Mouse (Mus musculus) erythroblast, embryonic 14.5 days (primary cell): Measurements from ENCODE around the gene 1810037I17Rik. TPM values are rescaled to one million over a fixed set of nuclear protein-coding genes. Genes with fewer than 3 reads are reported as not detected.

Experiments used
- H3K27me3 ChIP-seq: 2 replicates; pipeline ENCODE4 v1.6.1; 2012; ENCODE audit warnings: inconsistent platforms; ENCODE audit not compliant: control insufficient read depth
- H3K36me3 ChIP-seq: 2 replicates; pipeline ENCODE4 v1.6.1; 2012; ENCODE audit warnings: mild to moderate bottlenecking, inconsistent platforms; ENCODE audit not compliant: control insufficient read depth
- H3K4me1 ChIP-seq: 2 replicates; pipeline ENCODE4 v1.6.1; 2012; ENCODE audit warnings: inconsistent platforms; ENCODE audit not compliant: control insufficient read depth
- H3K4me3 ChIP-seq: replicated peaks from 2 replicates; pipeline ENCODE3; 2012; ENCODE audit warnings: moderate library complexity, mild to moderate bottlenecking, inconsistent platforms
- H3K9me3 ChIP-seq: 2 replicates; pipeline ENCODE4 v1.6.1; 2012; ENCODE audit warnings: low read length, inconsistent platforms, mixed read lengths; ENCODE audit not compliant: control insufficient read depth
- GATA1 ChIP-seq: IDR thresholded peaks from 2 replicates; pipeline ENCODE4 v1.6.1; 2012; ENCODE audit warnings: low read length, inconsistent platforms, mixed read lengths
- TAL1 ChIP-seq: IDR thresholded peaks from 3 replicates; pipeline ENCODE4 v1.6.1; 2012; ENCODE audit warnings: low read length, inconsistent platforms, mixed read lengths
- polyA plus RNA-seq: library from polyadenylated mRNA; stranded (reverse); fragments of >175 nt; gene quantifications from 2 replicates; pipeline ENCODE4 v1.2.3, GENCODE M21; 2012

The 1810037I17Rik gene
- polyA plus RNA-seq, 1 experiment = 13.1 TPM

DNA sequence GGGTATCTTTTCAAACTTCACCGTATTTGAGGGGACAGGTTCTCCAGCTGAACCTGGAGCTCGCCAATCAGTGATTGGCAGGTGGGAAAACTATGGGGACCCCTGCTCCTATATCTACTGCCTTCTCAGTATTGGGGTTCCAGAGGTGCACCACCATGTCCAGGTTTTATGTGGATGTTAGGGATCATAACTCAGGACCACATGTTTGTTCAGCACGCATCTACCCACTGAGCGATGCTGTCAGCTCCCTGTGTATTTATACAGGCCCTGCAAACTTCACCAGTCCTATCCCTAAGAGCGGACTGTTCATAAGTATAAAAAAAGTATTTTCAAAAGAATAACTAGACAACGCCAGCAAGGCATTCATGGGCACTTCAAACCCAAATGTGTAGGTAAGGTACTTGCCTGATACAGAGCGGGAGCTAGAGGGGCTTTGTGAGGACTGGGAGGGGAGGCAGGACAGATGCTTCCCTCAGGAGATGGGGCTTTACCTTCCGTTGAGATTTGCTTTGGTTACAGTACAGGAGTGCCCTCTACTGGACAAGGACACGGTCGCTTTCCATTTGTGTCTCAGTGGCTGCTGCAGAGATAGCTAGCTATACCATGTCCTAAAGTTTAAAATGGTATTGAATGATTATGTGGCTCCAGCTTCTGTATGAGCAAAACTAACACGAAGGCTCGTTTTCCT, 20.1 kb upstream of the 1810037I17Rik start:
- no peaks in the 10 kb centered on the region; the same call in 1 of the 2 replicates for H3K9me3 ChIP-seq
- no peaks in the 10 kb centered on the region for H3K4me1 ChIP-seq
- H3K36me3 ChIP-seq = no peaks in the 10 kb centered on the region
- no peak overlapping the region for H3K4me3 ChIP-seq
- H3K27me3 ChIP-seq = no peaks in the 10 kb centered on the region
- TF ChIP-seq GATA1 (no peak), TAL1 (no peak)

DNA sequence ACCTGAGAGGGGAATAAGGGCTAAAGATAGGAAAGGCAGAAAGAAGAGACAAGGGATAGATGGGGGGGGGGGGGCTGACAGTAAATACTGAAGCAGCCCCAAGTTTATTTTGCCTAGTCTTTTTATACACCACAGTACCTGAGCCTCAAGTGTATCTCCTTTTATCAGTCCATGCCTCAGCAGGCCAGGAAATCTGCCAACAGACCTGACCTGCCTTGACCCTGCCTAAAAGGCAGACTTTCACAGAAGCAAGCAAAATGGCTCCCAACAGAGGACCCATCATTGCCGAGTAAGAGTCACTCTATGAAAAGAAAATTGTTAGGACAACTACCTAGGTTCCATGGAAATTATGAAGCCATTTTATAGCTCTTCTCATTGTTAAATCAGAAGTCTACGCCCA, 16.2 kb upstream of the 1810037I17Rik start:
- TF ChIP-seq GATA1 = no peak
- no peak for TF ChIP-seq TAL1
- no peaks in the 10 kb centered on the region for H3K4me1 ChIP-seq
- no peaks in the 10 kb centered on the region; the same call in 1 of the 2 replicates for H3K9me3 ChIP-seq
- no peaks in the 10 kb centered on the region for H3K27me3 ChIP-seq
- H3K36me3 ChIP-seq = no peaks in the 10 kb centered on the region
- no peak overlapping the region for H3K4me3 ChIP-seq

DNA sequence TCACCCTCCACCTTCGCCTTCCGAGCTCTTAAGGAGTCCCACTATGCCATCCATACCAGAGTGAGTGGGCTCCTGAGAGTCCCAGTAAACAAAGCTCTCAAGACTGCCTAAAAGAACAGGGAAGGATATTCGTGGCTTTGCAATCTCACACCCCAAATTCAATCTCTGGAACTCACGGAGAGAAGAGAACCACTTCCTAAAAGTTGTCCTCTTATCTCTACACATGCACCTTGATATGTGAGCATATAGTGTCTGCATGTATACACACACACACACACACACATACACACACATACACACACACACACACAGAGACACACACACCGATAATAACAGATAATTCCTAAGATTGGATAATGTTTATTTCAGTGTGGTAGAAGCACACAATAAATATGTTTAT, 8.5 kb upstream of the 1810037I17Rik start:
- H3K27me3 ChIP-seq = no peaks in the 10 kb centered on the region
- no peak for TF ChIP-seq GATA1
- peaks cover 8% of the 10 kb centered on the region for H3K4me1 ChIP-seq
- H3K4me3 ChIP-seq = no peak overlapping the region
- H3K36me3 ChIP-seq = no peaks in the 10 kb centered on the region
- H3K9me3 ChIP-seq = no peaks in the 10 kb centered on the region

DNA sequence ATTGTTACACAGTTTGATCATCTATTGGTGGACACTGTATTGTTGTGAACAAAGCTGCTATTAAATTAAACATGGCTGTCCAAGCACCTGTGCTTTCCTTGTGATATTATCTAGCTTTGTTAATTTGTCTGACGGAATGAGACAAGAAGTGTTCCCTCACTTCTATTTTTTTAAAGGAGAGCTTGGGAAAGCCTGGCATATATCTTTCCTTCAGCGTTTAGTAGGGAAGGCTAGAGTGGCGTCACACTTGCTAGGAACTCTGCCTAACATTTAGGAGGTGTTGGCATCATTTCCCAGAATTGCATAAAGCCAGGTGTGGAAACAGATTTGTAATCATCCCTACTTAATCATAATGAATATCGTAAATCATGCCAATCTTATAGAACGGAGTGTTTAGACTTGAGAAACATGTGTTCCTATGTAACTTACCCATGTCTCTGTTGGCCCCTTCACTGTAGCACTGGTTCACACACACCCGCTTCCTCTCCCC, 7.8 kb upstream of the 1810037I17Rik start:
- no peak overlapping the region for H3K4me3 ChIP-seq
- H3K4me1 ChIP-seq = peaks cover 15% of the 10 kb centered on the region
- no peaks in the 10 kb centered on the region for H3K9me3 ChIP-seq
- TF ChIP-seq GATA1 (no peak), TAL1 (no peak)
- no peaks in the 10 kb centered on the region for H3K36me3 ChIP-seq
- H3K27me3 ChIP-seq = no peaks in the 10 kb centered on the region

DNA sequence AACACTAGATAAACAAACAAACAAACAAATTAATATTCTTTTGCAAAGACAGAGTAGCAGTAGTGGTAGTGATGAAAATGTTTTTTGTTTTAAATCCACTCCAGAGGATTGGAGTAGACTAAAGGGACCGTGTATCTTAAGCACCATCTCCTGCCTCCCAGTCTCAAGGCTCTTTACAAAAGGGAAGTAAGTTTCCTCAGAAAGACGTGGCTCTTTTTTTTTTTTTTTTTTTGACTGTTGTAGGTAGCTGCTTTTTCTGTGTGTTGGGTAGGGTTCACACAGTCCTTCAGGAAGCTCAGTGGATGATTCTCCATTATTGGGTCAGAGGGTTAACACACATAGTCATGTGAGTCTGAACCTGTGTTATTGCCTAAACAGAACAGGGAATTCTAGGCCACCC, 5.3 kb upstream of the 1810037I17Rik start:
- Histone ChIP-seq H3K36me3 (no peaks in the 10 kb centered on the region), H3K9me3 (no peaks in the 10 kb centered on the region), H3K4me1 (peaks cover 30% of the 10 kb centered on the region), H3K4me3 (no peak overlapping the region), H3K27me3 (no peaks in the 10 kb centered on the region)
- TF ChIP-seq GATA1 (no peak), TAL1 (no peak)

DNA sequence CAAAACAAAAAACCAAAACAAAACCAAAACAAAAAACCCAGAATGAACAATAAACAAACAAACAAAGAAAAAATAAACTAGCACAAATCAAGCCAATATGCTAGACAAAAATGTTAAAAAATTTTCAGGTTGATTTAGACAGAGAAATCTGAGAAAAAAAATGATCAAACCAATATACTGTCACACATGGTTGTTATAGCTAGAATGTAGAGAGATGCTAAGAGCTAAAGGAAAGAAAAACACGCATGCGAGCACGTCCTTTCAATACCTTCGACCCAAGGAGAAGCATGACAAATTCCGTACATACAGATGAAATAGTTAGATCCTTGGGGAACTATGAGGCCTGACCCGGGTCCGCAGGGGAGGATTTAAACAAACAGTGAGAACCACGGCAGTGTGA, 4.7 kb upstream of the 1810037I17Rik start, which contains the start of gene Gm10959:
Gene Gm10959, minus strand, starts transcription at position 101 of the 400 bp plus-strand sequence.
- Histone ChIP-seq H3K4me1 (peaks cover 33% of the 10 kb centered on the region), H3K27me3 (no peaks in the 10 kb centered on the region), H3K4me3 (no peak within 1 kb of the TSS), H3K9me3 (no peaks in the 10 kb centered on the region), H3K36me3 (no peaks in the 10 kb centered on the region)
- no peak for TF ChIP-seq TAL1

DNA sequence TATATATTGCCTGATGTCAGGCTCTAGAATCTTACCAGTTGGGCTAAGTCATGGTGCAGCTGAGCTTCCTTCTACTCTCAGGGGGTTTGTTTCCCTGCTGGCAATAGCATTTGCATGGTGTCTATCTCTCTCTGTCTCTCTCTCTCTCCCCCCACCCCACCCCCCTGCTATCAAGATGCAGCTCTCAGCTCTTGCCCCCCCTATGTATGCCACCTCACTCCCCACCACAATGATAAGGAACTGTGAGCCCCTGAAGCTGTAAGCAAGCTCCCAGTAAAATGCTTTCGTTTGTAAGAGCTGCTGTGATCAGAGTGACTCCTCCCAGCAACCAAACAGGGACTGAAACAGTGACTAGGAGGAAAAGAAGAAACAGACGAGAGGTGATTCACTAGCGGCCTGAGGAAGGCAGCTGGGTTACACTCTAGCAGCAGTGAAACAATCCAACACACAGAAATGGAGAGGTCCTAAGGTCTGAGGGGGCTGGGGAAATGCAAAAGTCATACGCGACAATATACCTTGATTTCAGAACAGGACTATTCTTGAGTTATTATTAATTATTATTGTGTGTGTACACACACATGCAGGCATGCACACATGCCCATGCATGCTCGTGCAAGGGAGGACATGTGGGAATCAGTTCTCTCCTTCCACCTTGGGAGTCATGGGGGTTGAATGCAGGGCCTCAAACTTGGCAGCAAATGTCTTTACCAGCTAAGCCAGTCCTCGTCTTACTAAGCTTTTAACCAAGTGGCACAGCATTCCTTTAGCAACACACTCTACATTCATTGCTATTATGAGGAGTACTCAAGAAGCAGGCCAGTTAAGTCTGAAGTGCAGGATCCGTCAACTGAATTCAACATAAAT, 3.2 kb upstream of the 1810037I17Rik start:
- no peak for TF ChIP-seq TAL1
- TF ChIP-seq GATA1 = no peak
- H3K9me3 ChIP-seq = no peaks in the 10 kb centered on the region
- peaks cover 34% of the 10 kb centered on the region for H3K4me1 ChIP-seq
- H3K27me3 ChIP-seq = no peaks in the 10 kb centered on the region
- no peaks in the 10 kb centered on the region; the same call in 1 of the 2 replicates for H3K36me3 ChIP-seq
- no peak overlapping the region for H3K4me3 ChIP-seq

DNA sequence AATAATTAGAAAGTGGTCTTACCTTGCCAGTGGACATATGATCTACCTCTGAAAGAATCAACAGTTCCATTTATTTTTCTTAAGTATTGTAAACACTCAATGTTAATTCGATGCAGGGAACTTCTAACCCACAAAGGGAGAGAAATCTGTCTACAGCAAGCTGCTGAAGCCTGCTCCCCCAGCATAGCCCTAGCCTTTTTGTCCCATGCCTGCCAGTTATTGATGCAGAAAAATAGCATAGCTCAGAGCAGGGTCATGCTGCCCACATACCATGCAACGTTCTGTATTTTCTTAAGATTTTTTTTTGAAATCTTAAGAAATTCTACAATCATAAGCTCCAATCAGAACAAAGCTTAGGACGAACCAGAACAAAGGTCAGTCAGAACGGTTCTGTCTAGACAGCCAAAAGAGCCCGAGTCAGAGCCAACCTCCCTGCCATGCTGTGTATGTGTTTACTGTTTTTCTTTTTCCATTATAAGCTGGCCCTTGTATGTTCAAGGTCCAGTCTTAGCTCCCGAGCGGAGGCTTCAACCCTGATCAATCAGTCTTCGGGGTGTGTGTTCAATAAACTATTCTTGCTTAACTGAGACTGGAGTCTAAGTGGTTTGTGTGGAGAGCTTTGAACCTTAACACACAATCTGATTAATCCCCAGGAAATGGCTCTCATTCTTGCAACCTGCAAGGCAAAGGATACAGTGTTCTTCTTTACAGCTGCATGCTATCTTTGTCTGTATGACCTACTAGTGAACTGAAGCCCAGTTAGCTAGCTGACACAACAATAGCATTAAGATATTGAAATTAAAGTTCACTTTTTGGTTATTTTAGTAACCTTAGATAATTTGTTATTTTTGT, 2.1 kb upstream of the 1810037I17Rik start:
- no peak for TF ChIP-seq GATA1
- no peak for TF ChIP-seq TAL1
- Histone ChIP-seq H3K4me3 (no peak overlapping the region), H3K4me1 (peaks cover 42% of the 10 kb centered on the region), H3K27me3 (no peaks in the 10 kb centered on the region), H3K9me3 (no peaks in the 10 kb centered on the region), H3K36me3 (peaks cover 10% of the 10 kb centered on the region)

DNA sequence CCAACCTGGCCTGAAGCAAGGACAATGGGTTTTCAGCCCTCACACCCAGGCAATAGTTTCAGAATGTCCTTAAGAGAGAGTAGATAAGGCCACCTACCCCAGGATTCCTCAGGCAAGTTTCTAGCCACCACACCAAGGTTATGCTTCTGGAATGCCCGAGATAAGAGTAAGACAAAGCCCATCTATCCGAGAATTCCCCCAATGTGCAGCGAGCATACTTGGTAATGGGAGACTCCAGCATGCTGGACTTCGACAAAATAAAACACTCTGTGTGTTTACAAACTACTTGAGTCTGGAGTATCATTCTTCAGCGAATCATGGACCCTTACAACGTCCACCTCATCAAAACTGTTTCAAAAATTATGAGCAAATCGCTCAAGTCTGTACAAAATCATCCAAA, 856 bp upstream of the 1810037I17Rik start:
- Histone ChIP-seq H3K9me3 (no peaks in the 10 kb centered on the region), H3K4me1 (peaks cover 42% of the 10 kb centered on the region), H3K27me3 (no peaks in the 10 kb centered on the region), H3K36me3 (peaks cover 17% of the 10 kb centered on the region), H3K4me3 (peak overlapping the region; percentile 85)
- TF ChIP-seq GATA1 (no peak), TAL1 (no peak)
